Mouse (Mus musculus) lung, postnatal 14 days (tissue): ENCODE measurements around the gene Adcy9.
A peak's percentile ranks its signal among the peaks of the same experiment; 100 is the strongest.

Experiments used
- DNase-seq: peaks from one replicate; pipeline ENCODE4 v3.0.0; 2021

Adcy9 gene

GRCm38 (mm10) chr16:4418072-4418471, 2.2 kb downstream of the Adcy9 start:
- DNase-seq: no peak

DNA sequence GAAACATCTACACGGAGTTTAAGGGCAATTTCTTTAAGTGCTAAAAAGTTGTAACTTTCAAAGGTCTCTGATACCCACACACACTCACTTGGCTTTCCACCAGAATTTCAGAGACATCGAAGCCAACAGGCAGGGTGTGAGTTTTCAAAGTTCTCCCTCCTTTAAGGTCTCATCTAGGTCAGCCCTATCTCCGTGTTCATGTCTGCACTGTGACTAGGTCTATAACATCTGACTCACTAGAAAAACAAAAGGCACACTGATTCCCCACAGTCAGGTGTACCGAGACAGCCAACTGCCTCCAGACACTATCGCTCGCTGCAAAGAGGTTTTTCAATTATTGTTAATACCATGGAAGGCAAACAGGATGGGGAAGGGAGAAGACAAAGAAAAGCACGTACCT, 2.8 kb downstream of the Adcy9 start:
- DNase-seq: no peak

DNA sequence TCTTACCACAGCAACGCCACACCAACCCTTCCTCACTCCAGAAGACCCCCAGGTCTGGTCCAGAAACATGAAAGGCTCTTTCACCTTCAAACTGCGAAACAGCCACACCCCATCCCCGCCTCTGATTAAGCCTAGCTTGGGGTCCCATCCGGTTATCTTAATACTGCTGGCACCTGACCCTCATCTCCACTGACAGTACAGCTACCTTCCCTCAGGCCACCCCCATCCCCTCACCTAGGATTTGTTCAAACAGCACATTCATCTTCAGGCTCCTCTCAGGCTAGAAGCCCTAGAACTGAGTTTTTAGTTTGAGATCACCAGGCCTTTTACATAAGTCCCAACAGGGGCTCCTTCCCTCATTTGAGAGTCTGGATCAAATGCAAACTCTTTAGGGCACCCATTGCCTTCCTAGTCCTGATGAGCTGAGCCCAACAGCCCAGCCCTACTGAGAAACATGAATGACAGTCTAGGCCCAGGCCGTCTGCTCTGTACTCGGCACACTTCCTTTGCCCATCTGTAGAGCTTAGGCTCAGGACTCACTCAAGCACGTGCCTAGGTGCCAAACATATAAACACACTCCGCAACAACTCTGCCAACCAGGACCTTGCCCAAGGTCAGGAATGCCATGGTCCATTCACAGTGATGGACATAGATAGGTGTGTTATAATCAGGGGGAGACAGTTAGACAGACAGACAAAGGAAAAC, 5.3 kb downstream of the Adcy9 start:
- no peak for DNase-seq

DNA sequence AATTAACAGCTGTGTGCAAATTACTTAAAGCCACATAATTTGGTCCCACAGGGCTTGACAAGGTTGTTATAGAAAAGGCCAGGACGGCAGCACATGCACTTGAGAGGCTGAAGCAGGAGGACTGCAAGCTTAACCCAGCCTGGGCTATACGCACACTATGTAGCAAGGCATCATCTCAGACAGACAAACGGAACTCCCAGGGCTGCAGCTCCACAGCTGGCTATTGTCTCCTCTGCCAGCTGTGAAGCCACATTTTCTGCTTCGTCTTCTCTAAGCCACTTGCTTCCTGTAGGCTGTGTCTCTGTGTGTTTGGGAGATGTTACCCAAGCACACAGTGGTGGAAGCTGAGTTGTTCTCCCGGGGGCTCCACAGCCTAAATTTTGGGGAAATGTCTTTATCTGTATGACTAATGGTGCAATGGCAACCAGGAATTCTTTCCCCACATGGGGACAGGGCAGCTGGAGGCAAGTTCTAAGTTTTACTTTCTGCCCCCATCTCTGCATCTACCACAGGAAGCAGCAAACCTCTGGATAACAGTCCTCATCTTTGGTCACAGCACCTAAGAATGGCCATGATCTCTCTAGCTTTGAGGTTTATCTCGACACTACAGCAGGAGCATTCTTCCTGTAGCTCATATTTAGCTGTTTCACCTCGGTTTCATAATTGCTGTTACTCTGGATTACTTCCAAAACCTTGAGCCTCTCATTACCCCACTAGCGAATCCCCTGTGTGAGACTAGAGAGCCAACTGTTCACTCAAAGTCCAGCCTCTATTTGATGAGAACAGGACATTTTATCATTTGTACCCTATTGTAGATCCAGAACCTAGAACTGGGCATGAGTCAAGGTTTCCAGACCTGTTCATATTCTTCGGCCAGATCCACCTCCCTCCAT, 6.1 kb downstream of the Adcy9 start:
- no peak for DNase-seq

- DNase-seq: no peak
Measured at GRCm38 (mm10) chr16:4413301-4413700, 7.0 kb downstream of the Adcy9 start.

DNA sequence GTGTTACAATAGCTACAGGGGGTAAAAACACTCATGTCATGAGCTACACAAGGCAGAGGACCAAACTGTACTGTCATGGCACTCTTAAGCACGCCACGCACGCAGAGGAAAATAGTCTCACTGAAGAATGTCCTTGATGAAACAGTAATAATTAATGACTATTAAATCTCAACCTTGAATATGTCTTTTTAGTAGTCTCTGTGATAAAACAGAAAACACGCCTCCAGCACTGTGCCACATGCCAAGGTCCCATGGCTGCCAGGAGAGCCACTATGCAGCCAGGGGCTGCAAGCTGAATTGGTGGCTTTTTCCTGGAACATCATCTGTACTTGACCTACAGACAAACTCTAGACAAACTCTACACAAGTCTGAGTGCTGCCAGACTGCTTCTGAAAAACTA, 8.0 kb downstream of the Adcy9 start:
- no peak for DNase-seq

GRCm38 (mm10) chr16:4411296-4411695, 9.0 kb downstream of the Adcy9 start:
- no peak for DNase-seq

- DNase-seq: no peak
Measured at GRCm38 (mm10) chr16:4407536-4407935, 12.8 kb downstream of the Adcy9 start.

DNA sequence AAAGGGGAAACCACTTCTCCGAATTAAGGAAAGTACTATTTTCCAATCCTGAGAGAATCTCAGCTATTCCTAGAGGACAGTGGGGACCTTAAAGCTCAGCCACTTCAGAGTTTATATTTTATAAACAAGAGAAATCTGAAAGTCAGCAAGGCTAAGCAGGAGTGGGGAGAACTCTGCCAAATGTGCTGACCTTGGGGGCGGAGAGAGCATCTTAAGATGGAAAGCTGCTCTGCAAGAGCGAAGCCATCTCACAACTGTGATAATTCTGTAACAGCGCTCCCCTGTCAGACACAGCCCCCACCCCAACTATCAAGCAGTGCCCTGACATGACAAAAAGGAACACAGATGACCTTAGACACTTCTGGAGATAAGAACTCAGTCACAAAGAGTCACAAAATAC, 13.6 kb downstream of the Adcy9 start:
- DNase-seq: peak; percentile 58

GRCm38 (mm10) chr16:4406047-4406586, 14.2 kb downstream of the Adcy9 start:
- DNase-seq: no peak

DNA sequence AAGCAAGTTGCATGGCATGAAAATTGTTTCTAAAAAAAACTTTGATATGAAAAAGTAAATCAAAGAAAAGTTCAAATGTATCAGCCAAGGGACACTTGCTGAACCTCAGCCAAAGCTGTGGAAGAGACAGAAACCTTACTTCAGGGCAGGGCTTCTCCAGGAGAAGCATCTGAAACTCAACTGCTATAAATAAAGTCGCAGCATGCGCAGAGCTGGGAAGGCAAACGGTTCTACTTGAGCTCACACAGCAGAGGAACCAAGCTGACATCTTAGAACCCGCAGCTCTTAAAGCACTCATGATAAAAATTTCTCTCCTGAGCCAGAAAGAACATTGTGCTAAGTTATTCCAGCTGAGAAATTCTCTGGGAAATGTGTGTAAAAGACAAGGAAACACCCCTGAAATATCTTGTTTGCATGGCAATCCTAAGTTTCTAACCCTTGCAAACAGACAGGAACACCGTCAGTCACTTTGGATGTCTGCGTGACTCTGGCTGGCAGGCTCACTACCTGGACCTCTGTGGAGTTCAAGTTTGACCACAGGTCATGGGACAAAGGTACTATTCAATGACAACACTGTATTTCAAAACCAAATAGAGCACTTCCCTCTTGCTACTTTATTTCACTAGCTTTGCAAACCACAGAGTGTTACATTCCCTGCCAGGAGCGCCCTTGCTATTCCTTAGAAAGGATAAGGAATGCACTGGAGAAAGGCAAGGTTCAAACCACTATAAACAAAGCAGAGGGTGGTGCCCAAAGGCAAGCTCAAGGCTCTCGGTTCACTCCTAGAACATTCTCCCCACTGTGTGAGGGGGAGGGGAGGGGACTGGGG, 15.2 kb downstream of the Adcy9 start:
- no peak for DNase-seq

- no peak for DNase-seq
Measured at GRCm38 (mm10) chr16:4401109-4401508, 19.2 kb downstream of the Adcy9 start.

- peak; percentile 59 for DNase-seq
Measured at GRCm38 (mm10) chr16:4399471-4400223, 20.7 kb downstream of the Adcy9 start.

GRCm38 (mm10) chr16:4398782-4399181, 21.5 kb downstream of the Adcy9 start:
- no peak for DNase-seq

GRCm38 (mm10) chr16:4397636-4398035, 22.7 kb downstream of the Adcy9 start:
- DNase-seq: no peak

- DNase-seq: no peak
Measured at GRCm38 (mm10) chr16:4395687-4396341, 24.5 kb downstream of the Adcy9 start.

DNA sequence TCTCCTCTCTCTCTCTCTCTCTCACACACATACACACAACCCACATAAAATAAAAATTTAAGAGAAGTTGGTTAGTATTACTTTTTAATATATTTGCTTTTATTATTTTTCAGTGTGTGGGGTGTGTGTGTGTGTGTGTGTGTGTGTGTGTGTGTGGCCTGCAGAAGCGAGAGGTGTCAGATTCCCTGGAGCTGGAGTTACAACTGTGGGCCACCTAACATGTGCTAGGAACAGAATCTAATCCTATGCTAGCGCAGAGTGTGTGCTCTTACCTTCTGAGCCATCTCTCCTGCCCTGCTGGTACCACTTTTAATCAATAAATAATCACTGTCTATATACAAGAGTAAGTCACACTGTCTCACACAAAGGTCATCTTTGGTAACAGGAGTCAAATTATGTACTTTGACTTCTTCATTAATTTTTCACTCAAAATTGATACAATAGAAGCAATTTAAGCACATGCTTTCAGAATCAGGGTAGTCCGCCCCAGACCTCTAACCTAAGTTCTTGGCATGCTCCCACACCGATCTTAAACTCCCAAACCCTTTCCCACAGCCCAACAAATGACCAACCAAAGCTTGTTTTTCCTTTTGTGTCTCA, 25.2 kb downstream of the Adcy9 start:
- no peak for DNase-seq

DNA sequence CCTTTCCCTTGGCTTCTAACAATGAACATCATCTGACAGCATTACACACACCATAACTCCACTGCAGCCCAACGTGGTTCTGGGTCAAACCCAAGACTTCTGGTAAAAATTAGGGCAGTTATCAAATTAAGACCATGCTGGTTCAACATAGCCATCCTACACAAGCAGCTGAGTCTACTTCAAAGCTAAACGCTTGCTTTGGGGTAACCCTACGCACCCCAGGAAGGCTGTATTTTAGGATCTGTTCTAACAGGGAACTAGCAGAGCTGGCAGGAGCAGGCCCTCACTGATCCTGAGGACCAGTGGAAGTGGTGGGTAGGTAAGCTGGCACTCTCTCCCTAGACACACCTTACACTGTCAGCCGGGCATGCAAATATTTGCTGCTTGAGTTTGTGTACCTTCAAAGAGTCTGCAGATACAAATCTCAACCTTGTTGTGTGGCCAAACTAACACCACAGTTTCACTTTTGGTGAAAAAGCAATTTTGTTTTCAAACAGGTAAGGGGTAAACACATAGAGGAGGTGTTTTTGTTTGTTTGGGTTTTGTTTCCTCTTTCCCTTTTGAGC, 36.7 kb downstream of the Adcy9 start:
- no peak for DNase-seq

DNA sequence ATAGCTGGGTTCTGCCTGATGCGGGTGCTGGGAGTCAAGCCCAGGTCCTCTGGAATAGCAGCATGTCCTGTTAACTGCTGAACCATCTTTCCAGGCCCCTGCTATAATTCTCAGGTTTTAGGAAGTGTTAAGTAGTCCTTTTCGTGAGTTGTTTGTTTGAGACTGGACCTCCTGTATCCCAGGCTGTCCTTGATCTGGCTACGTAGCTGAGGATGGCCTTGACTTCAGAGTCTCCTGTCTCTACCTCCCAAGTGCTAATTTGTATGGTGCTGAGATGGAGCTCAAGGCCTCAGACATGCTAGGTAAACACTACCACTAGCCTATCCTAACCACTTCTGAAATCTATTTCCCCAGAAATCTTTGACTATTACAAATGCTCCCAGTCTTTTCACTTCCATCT, 37.9 kb downstream of the Adcy9 start:
- no peak for DNase-seq

GRCm38 (mm10) chr16:4381487-4381886, 38.8 kb downstream of the Adcy9 start:
- DNase-seq: peak; percentile 35

- DNase-seq: no peak
Measured at GRCm38 (mm10) chr16:4378788-4379187, 41.5 kb downstream of the Adcy9 start.
